In the genomic region with DNA sequence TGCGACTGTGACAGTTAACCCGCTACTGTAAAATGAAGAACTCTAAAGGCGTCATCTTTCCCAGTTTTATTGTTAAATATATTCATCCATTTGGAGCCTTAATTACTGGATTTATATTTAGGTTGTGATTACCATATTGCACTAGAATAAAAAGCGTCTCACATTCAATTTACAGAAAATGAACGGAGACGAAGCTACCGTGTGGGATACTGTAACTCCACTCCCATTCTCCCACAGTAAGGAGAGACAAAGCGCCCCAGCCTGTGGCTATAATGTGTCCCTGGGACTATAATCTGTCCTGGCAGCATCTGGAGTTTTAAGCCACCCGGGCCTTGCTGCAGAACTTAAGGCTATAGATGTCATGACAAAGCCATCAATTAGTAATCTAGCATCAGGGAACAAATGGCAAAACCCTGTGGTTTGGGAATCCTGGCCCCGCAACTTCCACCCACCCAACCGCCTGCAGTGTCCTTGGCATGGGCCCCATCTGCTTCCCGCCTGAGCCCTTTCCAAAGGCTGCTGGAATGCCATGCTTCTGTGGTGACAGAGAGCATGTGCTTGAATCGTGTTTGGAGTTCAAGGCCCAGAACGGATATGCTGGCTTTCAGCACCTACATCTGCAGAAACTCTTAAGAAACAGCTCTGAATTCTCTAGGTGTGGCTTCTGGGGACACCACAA, we compare ENCODE assay signal across 8 mouse cellular contexts.
DNase-seq lines count a peak whose midpoint lies in the region; ATAC-seq lines count a peak whose summit lies in the region.

No protein-coding gene starts in this region.

- no peaks in the 10 kb centered on the region for H3K9me3 ChIP-seq in kidney, embryonic 16.5 days (ENCODE audit: low read length)
- no peaks in the 10 kb centered on the region for H3K9me3 ChIP-seq in stomach, embryonic 16.5 days (replicated peaks; ENCODE audit: control insufficient read depth, low read length)

- no peak for ATAC-seq in kidney, embryonic 16.5 days (ENCODE audit: low FRiP score, low TSS enrichment)
- ATAC-seq in stomach, embryonic 16.5 days (ENCODE audit: insufficient read depth, low FRiP score): no peak
- no peak for ATAC-seq in inflammation-experienced regulatory T-cells, adult 6 months

- no peak overlapping the region for H3K4me3 ChIP-seq in kidney, embryonic 16.5 days (ENCODE audit: low read length)
- no peak overlapping the region for H3K4me3 ChIP-seq in stomach, embryonic 16.5 days (replicated peaks; ENCODE audit: low read length)

- H3K4me1 ChIP-seq in kidney, embryonic 16.5 days (ENCODE audit: insufficient read depth, low read length): peaks cover 58% of the 10 kb centered on the region
- H3K4me1 ChIP-seq in stomach, embryonic 16.5 days (ENCODE audit: control insufficient read depth, insufficient read depth, low read length): peaks cover 32% of the 10 kb centered on the region

- H3K4me2 ChIP-seq in kidney, embryonic 16.5 days (replicated peaks; ENCODE audit: low read depth, low read length): no peak overlapping the region
- H3K4me2 ChIP-seq in stomach, embryonic 16.5 days (ENCODE audit: low read depth, low read length): no peak overlapping the region

- H3K27ac ChIP-seq in kidney, embryonic 16.5 days (ENCODE audit: low read length): peak overlapping the region; percentile 26
- peak overlapping the region; percentile 17; the same call in 1 of the 2 replicates for H3K27ac ChIP-seq in stomach, embryonic 16.5 days (ENCODE audit: low read length)

- no peaks in the 10 kb centered on the region for H3K36me3 ChIP-seq in kidney, embryonic 16.5 days (ENCODE audit: insufficient read depth, low read length)
- no peaks in the 10 kb centered on the region for H3K36me3 ChIP-seq in stomach, embryonic 16.5 days (ENCODE audit: control insufficient read depth, insufficient read depth, low read length)

- DNase-seq in kidney, adult 9 months: no peak
- peak; percentile 61 to 67 for DNase-seq in adrenal gland, postnatal 36 days
- peak; percentile 90 for DNase-seq in gonadal fat pad, adult 2 months (ENCODE audit: low read depth)
- peak; percentile 68 to 74 for DNase-seq in layer of hippocampus, postnatal 10 days (ENCODE audit: low spot score in 2 of 2)
- no peak for DNase-seq in spleen, adult 18-20 months

- 63% methylated on average over 14 of the region's 14 CpGs for WGBS in kidney, embryonic 16.5 days
- 76% methylated on average over 14 of the region's 14 CpGs for WGBS in stomach, embryonic 16.5 days

- no peaks in the 10 kb centered on the region for H3K27me3 ChIP-seq in kidney, embryonic 16.5 days (ENCODE audit: insufficient read depth, low read length)
- no peaks in the 10 kb centered on the region for H3K27me3 ChIP-seq in stomach, embryonic 16.5 days (ENCODE audit: control insufficient read depth, insufficient read depth, low read length)

- no peak overlapping the region for H3K9ac ChIP-seq in kidney, embryonic 16.5 days (replicated peaks; ENCODE audit: low read length)
- no peak overlapping the region for H3K9ac ChIP-seq in stomach, embryonic 16.5 days (ENCODE audit: low read length)

Comparison
In these comparisons a context has a peak if more than half of its experiments do, and no peak if none do; other contexts are left out.
1. DNase-seq: peak in adrenal gland, postnatal 36 days (2 of 2), gonadal fat pad, adult 2 months (single experiment) and layer of hippocampus, postnatal 10 days (2 of 2); none in kidney, adult 9 months (single experiment) and spleen, adult 18-20 months (0 of 2).